In genomic region chr2:105803427-105803826, GRCm38 (mm10) we compare ENCODE assay signal across 27 mouse cellular contexts.
"Had no signal": no experiment of that assay in that cellular context is flagged by ENCODE, and none has a peak within 500 bp of the region (broad histone marks: within the 10 kb centered on the region; RNA-seq: fewer than 3 reads in every experiment).

No protein-coding gene starts in this region.

- H3K4me2 ChIP-seq: limb, embryonic 12.5 days; limb, embryonic 15.5 days; liver, embryonic 13.5 days; lung, embryonic 15.5 days; neural tube, embryonic 12.5 days; neural tube, embryonic 15.5 days had no signal

- DNase-seq: kidney, adult 18-20 months; kidney, adult 9 months; kidney, postnatal 14 days; layer of hippocampus, adult 9-11 months; layer of hippocampus, postnatal 36 days; left cerebral cortex, postnatal 4 days; liver, embryonic 13.5 days; lung, adult 18-20 months; lung, postnatal 14 days; lung, postnatal 4 days; midbrain, embryonic 14.5 days; right cerebral cortex, adult 18-20 months; right cerebral cortex, postnatal 14 days; right cerebral cortex, postnatal 4 days; thymus, adult 2 months; thymus, postnatal 14 days; thymus, postnatal 4 days had no signal

- H3K27ac ChIP-seq: layer of hippocampus, adult 2 months; limb, embryonic 12.5 days; limb, embryonic 15.5 days; liver, embryonic 13.5 days; lung, embryonic 15.5 days; midbrain, embryonic 10.5 days; neural tube, embryonic 12.5 days; neural tube, embryonic 15.5 days; stomach, postnatal 0 days had no signal

- H3K27me3 ChIP-seq: limb, embryonic 12.5 days; limb, embryonic 15.5 days; liver, embryonic 13.5 days; lung, embryonic 15.5 days; neural tube, embryonic 12.5 days; neural tube, embryonic 15.5 days had no signal

- H3K4me1 ChIP-seq: limb, embryonic 12.5 days; limb, embryonic 15.5 days; lung, embryonic 15.5 days; midbrain, embryonic 10.5 days; neural tube, embryonic 12.5 days; neural tube, embryonic 15.5 days had no signal

- H3K36me3 ChIP-seq: limb, embryonic 12.5 days; limb, embryonic 15.5 days; liver, embryonic 13.5 days; lung, embryonic 15.5 days; midbrain, embryonic 10.5 days; neural tube, embryonic 12.5 days; neural tube, embryonic 15.5 days had no signal

- H3K9me3 ChIP-seq: limb, embryonic 12.5 days; limb, embryonic 15.5 days; liver, embryonic 13.5 days; lung, embryonic 15.5 days; midbrain, embryonic 10.5 days; neural tube, embryonic 12.5 days; neural tube, embryonic 15.5 days had no signal

- ATAC-seq: inflammation-experienced regulatory T-cells, adult 6 months; intestine, embryonic 16.5 days had no signal

- H3K9ac ChIP-seq: limb, embryonic 12.5 days; limb, embryonic 15.5 days; liver, embryonic 13.5 days; lung, embryonic 15.5 days; neural tube, embryonic 12.5 days; neural tube, embryonic 15.5 days had no signal

- H3K4me3 ChIP-seq: layer of hippocampus, adult 2 months; limb, embryonic 12.5 days; limb, embryonic 15.5 days; liver, embryonic 13.5 days; lung, embryonic 15.5 days; midbrain, embryonic 10.5 days; neural tube, embryonic 12.5 days; neural tube, embryonic 15.5 days had no signal
